Mouse (Mus musculus): ENCODE measurements around the gene Zfp526.

GRCm38 (mm10) chr7:25266180-25266962, 45.1 kb downstream of the Zfp526 start:
- no peak for TF ChIP-seq CTCF (IDR thresholded peaks at IDR 0.05; ENCODE audit: low read depth, low read length)
- no peak for TF ChIP-seq EP300 (IDR thresholded peaks at IDR 0.05; ENCODE audit: insufficient read depth, low read depth, low read length)
- TF ChIP-seq POLR2A (IDR thresholded peaks at IDR 0.05; ENCODE audit: insufficient read depth, low read length): no peak

All from ES-Bruce4 (cell line).